Mouse (Mus musculus) T-cell, adult 2 months (primary cell): Measurements from ENCODE around the gene Anxa5.

Source experiments
- DNase-seq: peaks from one replicate; pipeline ENCODE4 v3.0.0; 2022; ENCODE audit warnings: low spot score

Anxa5 gene

GRCm38 (mm10) chr3:36475532-36476087 lies at the start of gene Anxa5, which contains the start of gene 1810062G17Rik:
Anxa5 (minus strand) TSS chr3:36475894.
1810062G17Rik (plus strand) TSS chr3:36475937.
- DNase-seq, result peak; percentile 99

GRCm38 (mm10) chr3:36524466-36524865 lies 48.8 kb upstream of the Anxa5 start:
- no peak for DNase-seq

- DNase-seq, result no peak
Observed at GRCm38 (mm10) chr3:36522137-36522536, 46.4 kb upstream of the Anxa5 start.

- no peak for DNase-seq
Observed at GRCm38 (mm10) chr3:36521073-36522060, 45.7 kb upstream of the Anxa5 start, which contains the start of gene Gm11549. Gm11549 (minus strand) TSS chr3:36521813.

GRCm38 (mm10) chr3:36516196-36516595 lies 40.5 kb upstream of the Anxa5 start:
- no peak for DNase-seq

- DNase-seq, result no peak
Observed at GRCm38 (mm10) chr3:36511491-36511890, 35.8 kb upstream of the Anxa5 start.

- no peak for DNase-seq
Observed at GRCm38 (mm10) chr3:36505809-36506735, 30.4 kb upstream of the Anxa5 start.

GRCm38 (mm10) chr3:36505306-36505705 lies 29.6 kb upstream of the Anxa5 start:
- no peak for DNase-seq

GRCm38 (mm10) chr3:36501546-36501945 lies 25.9 kb upstream of the Anxa5 start:
- no peak for DNase-seq

GRCm38 (mm10) chr3:36500976-36501375 lies 25.3 kb upstream of the Anxa5 start:
- no peak for DNase-seq

GRCm38 (mm10) chr3:36499418-36499817 lies 23.7 kb upstream of the Anxa5 start:
- DNase-seq, result no peak

- DNase-seq, result no peak
Observed at GRCm38 (mm10) chr3:36498224-36498623, 22.5 kb upstream of the Anxa5 start.

- peak; percentile 33 for DNase-seq
Observed at GRCm38 (mm10) chr3:36496746-36497145, 21.1 kb upstream of the Anxa5 start.

GRCm38 (mm10) chr3:36496273-36496672 lies 20.6 kb upstream of the Anxa5 start:
- DNase-seq, result no peak

GRCm38 (mm10) chr3:36495436-36495835 lies 19.7 kb upstream of the Anxa5 start:
- peak; percentile 62 for DNase-seq

GRCm38 (mm10) chr3:36494613-36495012 lies 18.9 kb upstream of the Anxa5 start:
- no peak for DNase-seq

- DNase-seq, result no peak
Observed at GRCm38 (mm10) chr3:36493641-36494283, 18.1 kb upstream of the Anxa5 start.

GRCm38 (mm10) chr3:36492716-36493391 lies 17.2 kb upstream of the Anxa5 start:
- no peak for DNase-seq

GRCm38 (mm10) chr3:36491535-36491934 lies 15.8 kb upstream of the Anxa5 start:
- no peak for DNase-seq

GRCm38 (mm10) chr3:36489590-36489910 lies 13.9 kb upstream of the Anxa5 start:
- no peak for DNase-seq
